Mouse (Mus musculus): ENCODE data around the gene Fbxl17.

DNA sequence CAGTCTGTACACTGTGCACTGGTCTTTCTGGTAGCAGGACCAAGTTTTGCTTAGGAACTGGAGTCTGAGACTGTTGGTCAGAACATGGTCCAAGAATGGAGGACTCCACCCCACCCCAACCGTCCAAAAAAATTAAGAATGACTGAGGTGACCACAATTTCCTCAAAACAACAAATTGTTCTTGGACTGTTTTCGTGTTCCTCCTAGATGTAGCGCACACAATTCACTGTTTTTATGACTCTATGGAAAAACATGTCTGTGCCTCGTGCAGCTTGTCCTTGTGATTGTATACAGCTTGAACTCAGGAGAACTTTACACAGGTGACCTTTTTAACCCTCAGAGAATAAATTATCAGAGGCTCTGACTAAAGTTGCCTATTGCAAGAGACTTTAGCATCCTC is 220.7 kb downstream of the Fbxl17 start:
- TF ChIP-seq POLR2A (IDR thresholded peaks at IDR 0.05; ENCODE audit: control insufficient read depth, extremely low read depth, insufficient read depth, low read length, poor library complexity): no peak
- TF ChIP-seq CTCF (IDR thresholded peaks at IDR 0.05; ENCODE audit: borderline replicate concordance, control insufficient read depth, extremely low read depth, insufficient read depth, low read length, poor library complexity): no peak
